Mouse (Mus musculus): ENCODE results near the gene Mdn1.
A peak's percentile ranks its signal among the peaks of the same experiment; 100 is the strongest.

Mdn1 gene

DNA sequence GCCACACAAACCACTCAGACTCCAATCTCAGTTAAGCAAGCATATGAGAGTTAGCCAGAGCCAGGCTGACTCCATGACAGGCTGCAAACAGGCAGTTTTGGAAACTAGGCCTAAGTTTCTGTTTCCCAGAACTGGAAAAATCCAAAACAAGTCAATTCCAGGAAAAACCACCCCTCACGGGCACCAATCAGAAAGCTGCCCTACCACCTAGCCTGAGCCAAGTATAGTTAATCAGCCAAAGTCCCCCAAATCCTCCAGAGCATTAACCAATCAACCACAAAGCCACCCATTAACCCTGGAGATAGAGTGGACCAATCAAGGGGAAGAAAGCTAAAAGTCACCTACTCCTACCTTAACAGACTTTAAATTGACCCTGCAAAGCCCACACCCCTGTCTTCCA is 130.2 kb downstream of the Mdn1 start:
- no peak for DNase-seq (ENCODE audit: low read depth, low spot score)

DNA sequence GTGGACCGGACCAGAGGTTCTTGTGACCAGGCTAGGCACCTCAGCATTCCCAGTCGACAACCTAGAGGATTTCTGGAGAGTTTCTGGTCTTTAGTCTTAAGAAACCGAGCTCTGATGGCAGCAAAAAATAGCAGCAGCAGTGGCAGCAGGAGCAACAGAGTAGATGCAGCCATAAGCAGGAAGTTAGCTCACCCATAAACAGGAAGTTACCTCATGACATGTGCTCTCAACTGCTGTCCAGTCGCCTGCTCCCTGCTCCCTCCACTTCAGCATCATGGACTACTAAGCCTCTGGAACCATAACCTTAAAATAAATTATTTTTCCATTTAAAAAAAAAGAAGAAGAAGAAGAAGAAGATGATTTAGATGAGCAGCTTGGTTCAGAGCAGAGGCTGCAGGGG is 132.1 kb downstream of the Mdn1 start:
- no peak for DNase-seq (ENCODE audit: low read depth, low spot score)

DNA sequence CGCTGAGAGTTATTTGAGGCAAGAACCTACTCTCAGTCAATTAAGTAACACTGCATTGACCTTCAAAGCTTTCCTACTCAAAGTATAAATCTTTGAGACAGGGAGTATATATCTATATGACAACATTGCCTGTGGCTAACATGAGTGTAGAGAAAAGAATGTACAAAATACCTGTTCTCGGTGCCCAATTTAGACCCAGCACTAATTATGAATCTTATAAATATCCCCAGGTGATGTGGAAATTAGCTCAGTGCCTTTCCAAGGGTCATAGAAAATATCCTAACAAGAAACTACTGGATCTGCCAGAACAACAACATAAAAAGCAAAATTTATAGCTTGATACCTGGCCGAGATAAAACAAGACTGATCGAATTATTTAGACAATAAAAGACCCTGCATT is 142.1 kb downstream of the Mdn1 start:
- no peak for DNase-seq (ENCODE audit: low read depth, low spot score)

DNA sequence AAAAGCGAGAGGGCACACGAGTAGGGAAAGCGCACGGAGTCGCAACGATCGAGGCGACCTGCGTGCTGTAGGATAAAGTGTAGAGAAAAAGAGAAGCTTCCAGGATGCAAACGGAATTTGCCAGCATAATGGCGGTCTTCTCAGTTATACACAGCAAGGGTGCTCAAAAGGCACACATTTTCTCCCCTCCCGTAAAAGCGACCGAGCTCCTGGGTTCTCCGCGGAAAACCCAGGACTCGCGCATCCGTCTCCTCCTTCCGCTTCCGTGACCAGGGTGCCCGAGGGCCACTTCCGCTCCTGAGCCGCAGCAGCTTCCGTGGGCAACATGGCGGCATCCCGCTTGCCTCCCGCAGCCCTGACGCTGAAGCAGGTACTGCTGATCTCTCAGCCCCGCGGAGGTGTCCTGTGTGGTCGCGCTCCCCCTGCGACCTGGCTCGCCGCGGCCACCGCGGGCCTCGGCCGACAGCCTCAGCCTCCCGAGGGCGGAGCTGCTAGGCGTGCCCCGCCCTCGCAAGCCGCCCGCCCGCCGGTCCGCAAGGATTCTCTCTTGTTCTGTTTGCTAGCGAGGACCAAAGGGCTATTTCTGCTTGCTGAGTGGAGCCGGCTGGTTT is 143.2 kb downstream of the Mdn1 start, which contains the start of gene Lyrm2:
Lyrm2 (plus strand) TSS at position 288 of the 611 bp plus-strand sequence.
- peak; percentile 91 for DNase-seq (ENCODE audit: low read depth, low spot score)

DNA sequence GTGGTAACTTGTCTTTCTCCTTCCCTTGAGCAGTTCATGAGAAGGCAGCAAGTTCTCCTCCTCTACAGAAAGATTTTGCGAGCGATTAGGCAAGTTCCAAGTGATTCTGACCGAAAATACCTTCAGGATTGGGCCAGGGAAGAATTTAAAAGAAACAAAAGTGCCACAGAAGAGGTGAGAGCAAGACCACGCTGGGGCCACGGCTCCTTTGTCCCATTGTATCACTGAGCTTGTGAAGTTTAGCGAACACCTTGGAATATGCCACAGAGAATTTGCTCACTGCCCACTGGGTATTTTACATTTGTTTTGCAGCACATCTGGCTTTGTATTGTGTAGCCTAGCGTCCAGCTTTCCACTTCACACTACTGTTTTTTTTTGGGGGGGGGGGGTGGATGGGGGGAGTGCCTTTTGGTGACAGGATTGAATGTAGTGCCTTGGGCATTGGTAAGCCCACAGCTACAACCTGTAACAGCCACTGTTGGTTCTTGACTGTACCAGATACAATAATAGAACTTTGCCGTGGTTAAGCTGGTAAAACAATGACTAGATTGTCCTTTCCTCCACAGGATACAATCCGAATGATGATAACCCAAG is 143.8 kb downstream of the Mdn1 start:
- no peak for DNase-seq (ENCODE audit: low read depth, low spot score)

DNA sequence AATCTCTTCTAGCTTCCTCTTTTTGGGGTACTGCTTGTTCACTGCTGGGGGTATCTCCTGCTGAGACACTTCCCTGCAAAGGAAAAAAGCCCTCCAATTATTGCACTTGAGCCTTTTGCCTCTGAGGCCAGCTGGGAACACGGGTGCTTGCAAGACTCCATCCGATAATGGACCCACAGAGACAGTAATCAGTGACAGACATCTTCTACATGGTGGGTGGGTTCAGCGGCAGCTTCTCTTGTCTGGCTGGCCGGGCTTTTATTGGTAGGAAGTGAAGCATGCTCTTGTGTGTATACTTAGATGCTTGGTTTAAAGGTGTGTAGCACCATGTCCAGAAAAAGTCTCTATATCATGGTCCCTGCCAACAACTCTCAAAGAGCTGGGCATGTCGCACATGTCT is 160.6 kb downstream of the Mdn1 start:
- DNase-seq (ENCODE audit: low read depth, low spot score): no peak

DNA sequence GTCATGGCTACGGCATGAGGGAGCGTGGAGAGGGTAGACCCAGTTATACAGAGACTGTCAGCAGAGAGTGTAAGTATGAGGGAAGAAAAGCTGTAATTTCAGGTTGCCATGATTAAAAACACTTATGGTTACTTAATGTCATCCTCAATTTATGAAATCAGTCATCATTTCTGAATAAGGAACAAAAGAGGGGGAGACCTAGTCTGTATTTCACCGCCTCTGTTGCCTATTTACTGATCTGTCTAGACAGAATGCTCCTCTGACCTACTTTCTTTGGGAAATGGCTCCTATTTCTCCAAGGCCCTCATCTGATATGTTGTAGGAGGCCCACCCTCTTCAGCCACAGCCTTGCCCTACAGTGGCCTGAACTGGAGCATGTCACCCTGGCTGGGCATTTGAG is 163.8 kb downstream of the Mdn1 start:
- DNase-seq (ENCODE audit: low read depth, low spot score): no peak

DNA sequence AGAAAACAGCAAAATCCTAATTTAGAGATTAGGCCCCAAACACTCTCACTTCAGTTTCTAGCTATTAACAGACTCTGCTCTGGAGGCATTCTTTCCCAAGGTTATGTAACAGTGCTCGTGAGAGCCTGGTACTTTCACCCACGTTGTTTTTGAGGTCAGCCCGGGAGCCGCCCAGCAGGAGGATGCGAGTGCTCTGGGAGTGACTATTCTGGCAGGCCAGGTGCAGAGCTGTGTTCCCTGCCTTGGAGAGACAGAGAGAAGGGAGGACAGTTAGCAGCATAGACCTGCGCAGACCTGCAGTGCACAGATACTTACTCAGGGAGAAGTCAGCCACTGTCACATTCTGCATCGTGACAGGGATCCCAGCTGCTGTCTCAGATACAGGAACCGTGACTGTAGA is 167.3 kb downstream of the Mdn1 start:
- DNase-seq (ENCODE audit: low read depth, low spot score): peak; percentile 13

Measured in ZHBTc4 (cell line).